Mouse (Mus musculus) Patski (cell line): ENCODE measurements at regions not wholly inside any gene's neighbourhood (a gene's known extent, or its start where the extent isn't known, plus 50 kb on each side); places are given as distances from the start of the nearest gene placed in this dataset.

Source experiments
- ATAC-seq: fragments of 100-300 bp; one replicate; pipeline ENCODE4 v1.8.0; 2021
- CTCF ChIA-PET: fragments of 350-600 bp; sonication (Branson Sonifier 250); formaldehyde crosslinking; loops from one replicate; lab custom pipeline; 2022; ENCODE audit warnings: inconsistent platforms; lab: Charles Lee
- POLR2A ChIA-PET: fragments of 350-600 bp; sonication (Branson Sonifier 250); formaldehyde crosslinking; loops from one replicate; lab custom pipeline; 2022; ENCODE audit warnings: antibody characterized with exemption, inconsistent platforms; lab: Charles Lee
- DNase-seq: peaks from one replicate; pipeline ENCODE4 v3.0.0-alpha.2; 2011; ENCODE audit warnings: low read depth, low spot score
- H3K27me3 ChIP-seq: fragments of 371-371 bp; one replicate; pipeline ENCODE4 v1.5.1; 2021
- CTCF ChIP-seq: fragments of 100-300 bp; IDR thresholded peaks from one replicate; pipeline ENCODE4 v1.5.1; 2021
- in situ Hi-C: fragments of 300-500 bp; cut with MboI; formaldehyde crosslinking; loops from 3 replicates; pipeline ENCODE4 v1.11.1; 2018; ENCODE audit warnings: low pct_unique_long_range_greater_than_20kb, mixed read lengths

DNA sequence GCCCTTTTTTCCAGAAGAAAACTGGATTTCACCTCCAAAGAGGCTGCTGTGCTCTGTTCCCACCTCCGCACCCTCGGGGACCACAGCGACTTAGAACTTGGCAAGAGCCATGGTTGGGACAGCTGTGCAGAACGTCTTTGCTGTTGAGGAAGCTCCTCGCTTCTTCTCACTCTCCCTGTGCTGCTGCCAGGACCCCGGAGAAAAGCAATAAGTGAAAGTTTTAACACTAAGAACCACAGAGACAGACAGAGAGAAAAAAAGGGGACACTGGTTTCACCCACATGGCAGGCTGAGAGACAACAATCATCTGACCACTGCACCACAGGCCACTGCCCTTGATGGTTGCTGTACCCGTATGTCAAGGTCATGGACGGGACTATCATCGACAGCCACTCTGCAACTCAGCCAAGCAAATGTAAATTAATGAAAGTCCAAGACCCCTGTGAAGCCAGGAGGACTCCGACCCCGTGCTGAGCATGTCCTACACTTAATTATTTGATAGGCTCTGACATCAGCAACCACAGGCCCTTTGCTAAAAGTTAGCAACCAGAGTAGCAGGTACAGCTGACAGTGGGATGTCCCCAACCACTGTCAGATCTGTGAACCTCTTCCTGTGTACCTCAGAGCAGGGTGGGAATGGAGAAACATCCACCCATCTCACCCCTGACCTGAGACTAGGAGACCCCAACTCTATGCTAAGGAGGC lies 253.9 kb downstream of the Bcl11b start:
- CTCF ChIA-PET = no interaction called here
- DNase-seq (no peak), ATAC-seq (no peak)
- POLR2A ChIA-PET = no interaction called here
- no peak for TF ChIP-seq CTCF
- in situ Hi-C loops = no loop called here
- no peaks in the 10 kb centered on the region for H3K27me3 ChIP-seq

DNA sequence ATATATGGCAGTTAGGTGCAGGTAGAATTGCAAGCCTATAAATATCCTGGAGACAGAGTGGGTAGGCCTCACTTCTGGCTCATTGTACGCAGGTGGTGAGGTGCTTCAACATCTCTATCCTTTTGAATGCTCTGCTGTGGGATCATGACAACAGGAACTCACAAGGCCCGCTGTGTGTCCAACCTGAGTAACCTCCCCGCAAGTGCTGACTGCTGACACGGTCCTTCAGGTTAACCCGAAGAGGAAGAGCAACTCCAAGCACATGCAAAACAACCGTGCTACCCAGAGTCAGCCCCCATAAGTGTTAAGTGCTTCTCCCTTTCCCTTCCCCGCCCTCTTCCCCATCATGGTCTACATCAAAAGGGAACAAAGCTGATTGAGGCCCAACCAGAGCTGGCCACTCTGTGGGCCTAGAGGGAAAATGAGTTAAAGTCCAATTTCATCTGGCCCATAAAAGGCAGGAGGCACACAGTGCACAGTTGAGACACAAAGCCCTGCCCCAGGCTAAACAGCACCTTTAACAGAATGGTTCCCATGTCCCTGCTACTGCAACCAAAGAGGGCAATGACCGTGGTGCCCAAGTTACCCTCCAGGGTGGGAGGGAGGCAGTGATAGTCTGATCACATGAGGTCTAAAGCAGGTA lies 253.0 kb downstream of the Bcl11b start:
- ChIA-PET POLR2A (no interaction called here), CTCF (no interaction called here)
- in situ Hi-C loops = no loop called here
- ATAC-seq (no peak), DNase-seq (no peak)
- H3K27me3 ChIP-seq = no peaks in the 10 kb centered on the region
- TF ChIP-seq CTCF = no peak

DNA sequence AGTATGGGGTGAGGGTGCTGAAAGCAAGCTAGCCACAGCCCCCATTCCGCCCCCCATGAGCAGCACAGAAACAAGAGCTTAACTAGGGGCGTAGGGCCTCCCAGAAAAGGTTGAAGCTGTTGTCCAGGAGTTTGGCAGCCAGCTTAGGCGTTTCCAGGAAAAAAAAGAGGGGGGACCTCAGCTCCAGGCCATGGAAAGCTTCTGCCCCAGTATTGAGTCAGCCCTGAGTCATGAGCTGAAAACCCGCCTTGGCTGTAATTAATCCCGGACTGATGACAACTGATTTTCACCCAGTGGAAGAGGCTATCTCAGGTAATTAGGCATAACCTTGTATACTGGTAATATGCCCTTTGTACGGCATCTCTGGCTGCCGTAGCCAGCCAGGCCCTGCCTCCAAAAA lies 251.3 kb downstream of the Bcl11b start:
- CTCF ChIA-PET = no interaction called here
- no peak for TF ChIP-seq CTCF
- POLR2A ChIA-PET = no interaction called here
- DNase-seq (peak; percentile 30), ATAC-seq (no peak)
- H3K27me3 ChIP-seq = peaks cover 8% of the 10 kb centered on the region
- in situ Hi-C loops = no loop called here

DNA sequence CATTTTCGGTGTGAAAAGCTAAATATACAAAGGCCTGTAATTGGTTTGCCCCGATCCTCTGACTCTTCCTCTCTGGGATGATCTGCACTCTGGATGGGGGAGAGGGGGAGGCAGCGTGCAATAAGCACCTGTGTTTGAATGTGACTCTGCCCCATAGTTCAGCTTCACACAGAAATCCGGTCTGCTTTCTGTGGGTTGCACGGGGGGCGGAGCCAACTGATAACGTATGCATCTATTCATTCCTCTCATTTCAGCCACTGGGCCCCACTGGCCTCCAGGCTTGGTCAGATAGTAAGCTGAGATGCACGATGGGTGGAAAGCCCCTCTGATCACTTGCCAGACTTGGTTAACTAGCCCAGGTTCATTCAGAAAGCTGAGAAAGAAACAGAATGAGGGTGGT lies 250.8 kb downstream of the Bcl11b start:
- peaks cover 9% of the 10 kb centered on the region for H3K27me3 ChIP-seq
- POLR2A ChIA-PET = no interaction called here
- TF ChIP-seq CTCF = no peak
- ATAC-seq (no peak), DNase-seq (no peak)
- CTCF ChIA-PET = interaction anchor here (0.8 kb wide), 1 partner anchor 20 kb away, joined by 3 read pairs; no protein-coding TSS in a partner anchor
- in situ Hi-C loops = no loop called here

DNA sequence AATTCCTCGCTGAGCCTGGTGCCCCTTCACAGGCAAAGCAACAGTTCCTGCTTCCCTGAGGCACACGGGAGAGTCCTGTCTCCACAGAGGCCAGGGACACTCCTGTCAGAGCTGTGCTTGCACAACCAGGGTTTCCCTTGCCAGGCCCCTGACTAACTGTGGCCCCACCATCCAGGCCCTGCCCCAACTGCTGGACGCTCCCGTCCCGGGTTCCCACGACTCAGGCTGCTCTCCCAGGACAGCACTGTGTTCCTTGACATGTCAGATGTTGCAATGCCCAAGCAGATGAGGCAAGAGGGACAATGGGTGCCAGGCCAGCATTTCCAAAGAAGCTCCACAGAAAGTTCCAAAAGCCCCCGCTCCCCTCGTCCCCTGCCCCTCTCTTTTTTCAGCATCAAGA lies 250.4 kb downstream of the Bcl11b start:
- POLR2A ChIA-PET = no interaction called here
- H3K27me3 ChIP-seq = peaks cover 9% of the 10 kb centered on the region
- ATAC-seq (no peak), DNase-seq (no peak)
- no peak for TF ChIP-seq CTCF
- CTCF ChIA-PET = interaction anchor here (0.8 kb wide), 1 partner anchor 20 kb away, joined by 3 read pairs; no protein-coding TSS in a partner anchor
- in situ Hi-C loops = no loop called here

DNA sequence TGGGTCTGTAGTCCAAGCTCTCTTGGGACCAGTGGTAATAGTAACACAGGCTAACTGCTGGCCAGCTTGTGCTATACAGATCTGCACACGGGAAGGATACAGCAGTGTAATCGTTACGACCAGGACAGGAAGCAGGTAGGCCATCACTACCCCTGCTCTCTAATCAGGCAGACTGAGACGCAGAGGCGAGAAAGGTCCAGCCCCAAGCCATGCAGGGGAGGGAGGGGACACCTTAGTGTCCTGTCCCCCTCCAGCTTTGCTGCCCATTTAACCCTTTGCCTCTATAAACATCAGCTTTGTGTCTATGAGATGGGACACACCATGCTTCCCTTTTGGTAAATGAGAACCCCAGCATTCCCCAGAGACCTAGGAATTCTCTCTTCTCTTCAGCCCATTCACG lies 249.9 kb downstream of the Bcl11b start:
- DNase-seq (no peak), ATAC-seq (no peak)
- CTCF ChIA-PET = interaction anchor here (0.8 kb wide), 1 partner anchor 19 kb away, joined by 3 read pairs; no protein-coding TSS in a partner anchor
- in situ Hi-C loops = no loop called here
- TF ChIP-seq CTCF = no peak
- peaks cover 9% of the 10 kb centered on the region for H3K27me3 ChIP-seq
- POLR2A ChIA-PET = no interaction called here

DNA sequence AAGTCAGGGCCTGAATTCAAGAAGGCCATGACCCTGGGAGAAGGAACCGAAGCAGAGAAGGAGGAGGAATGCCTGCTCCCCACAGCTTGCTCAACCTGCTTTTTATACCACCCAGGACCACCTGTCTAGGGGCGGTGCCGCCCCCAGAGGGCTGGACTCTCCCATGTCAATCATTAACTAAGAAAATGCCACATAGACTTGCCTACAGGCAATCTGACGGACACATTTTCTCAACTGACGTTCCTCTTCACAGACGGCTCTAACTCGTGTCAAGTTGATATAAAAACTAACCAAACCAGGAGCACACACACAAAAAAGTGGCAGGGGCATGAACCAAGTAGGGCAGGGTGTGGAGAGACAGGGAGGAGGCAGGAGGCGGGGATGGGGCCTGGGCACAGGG lies 248.5 kb downstream of the Bcl11b start:
- ATAC-seq (no peak), DNase-seq (no peak)
- ChIA-PET POLR2A (no interaction called here), CTCF (no interaction called here)
- in situ Hi-C loops = no loop called here
- TF ChIP-seq CTCF = no peak
- peaks cover 9% of the 10 kb centered on the region for H3K27me3 ChIP-seq

DNA sequence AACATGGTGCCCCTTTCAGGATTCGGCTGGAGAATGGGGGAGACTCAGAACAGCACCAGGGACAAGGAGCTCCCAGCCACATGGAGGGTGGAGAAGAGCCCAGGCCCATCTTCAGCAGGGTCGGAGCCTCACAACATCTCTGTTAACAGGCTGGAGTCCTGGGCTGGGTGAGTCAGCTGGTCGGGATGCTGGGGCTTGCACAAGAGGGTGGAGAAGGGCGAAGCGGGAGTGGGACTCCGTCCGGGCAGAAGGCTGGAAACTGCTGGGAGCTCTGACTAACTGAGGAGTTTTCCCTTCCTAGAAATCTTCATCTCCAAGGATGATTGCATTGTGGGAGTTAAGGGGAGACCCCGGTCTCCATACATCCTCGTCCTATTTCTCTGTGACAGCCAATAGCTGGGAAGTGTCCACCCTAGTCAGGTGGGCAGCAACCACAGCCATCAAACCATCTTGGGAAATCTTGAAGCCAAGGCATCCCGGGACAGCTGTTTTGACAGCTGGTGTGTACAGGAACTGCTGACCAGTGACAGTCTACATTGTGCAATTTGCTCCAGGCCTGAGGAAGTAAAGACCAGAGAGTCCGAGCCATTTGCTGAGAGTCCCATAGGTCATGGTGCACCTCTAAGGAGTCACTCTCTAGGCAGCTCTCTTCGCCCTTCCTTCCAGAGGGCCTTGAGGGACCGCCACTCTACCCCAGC lies 247.4 kb downstream of the Bcl11b start:
- POLR2A ChIA-PET = interaction anchor here (0.6 kb wide), 1 partner anchor 29 kb away, joined by 3 read pairs; no protein-coding TSS in a partner anchor
- in situ Hi-C loops = no loop called here
- DNase-seq = no peak

DNA sequence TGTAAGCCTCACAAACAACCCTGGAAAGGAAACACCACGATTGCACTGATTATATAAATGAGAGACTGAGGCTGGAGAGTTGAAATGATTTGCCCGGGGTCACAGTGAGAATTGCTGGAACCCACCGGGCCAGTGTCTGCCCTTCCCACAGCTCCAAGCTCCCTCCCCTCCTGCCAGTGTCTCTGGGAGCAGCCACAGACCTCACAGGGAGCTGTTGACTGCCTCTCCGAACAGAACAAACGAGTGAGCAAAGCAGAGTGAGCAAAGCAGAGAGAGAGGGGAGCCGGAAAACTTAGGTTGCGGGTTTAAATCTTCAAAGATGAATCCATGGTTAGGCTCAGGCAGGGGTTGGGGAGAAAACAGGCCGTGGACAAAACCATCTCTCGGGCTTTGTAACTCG lies 246.2 kb downstream of the Bcl11b start:
- H3K27me3 ChIP-seq = peaks cover 9% of the 10 kb centered on the region
- POLR2A ChIA-PET = no interaction called here
- in situ Hi-C loops = no loop called here
- DNase-seq (no peak), ATAC-seq (no peak)
- CTCF ChIA-PET = no interaction called here
- TF ChIP-seq CTCF = no peak

More for the DNA sequence above, 247.4 kb downstream of the Bcl11b start:
- TF ChIP-seq CTCF = no peak
- CTCF ChIA-PET = no interaction called here
- no peak for ATAC-seq
- peaks cover 9% of the 10 kb centered on the region for H3K27me3 ChIP-seq

DNA sequence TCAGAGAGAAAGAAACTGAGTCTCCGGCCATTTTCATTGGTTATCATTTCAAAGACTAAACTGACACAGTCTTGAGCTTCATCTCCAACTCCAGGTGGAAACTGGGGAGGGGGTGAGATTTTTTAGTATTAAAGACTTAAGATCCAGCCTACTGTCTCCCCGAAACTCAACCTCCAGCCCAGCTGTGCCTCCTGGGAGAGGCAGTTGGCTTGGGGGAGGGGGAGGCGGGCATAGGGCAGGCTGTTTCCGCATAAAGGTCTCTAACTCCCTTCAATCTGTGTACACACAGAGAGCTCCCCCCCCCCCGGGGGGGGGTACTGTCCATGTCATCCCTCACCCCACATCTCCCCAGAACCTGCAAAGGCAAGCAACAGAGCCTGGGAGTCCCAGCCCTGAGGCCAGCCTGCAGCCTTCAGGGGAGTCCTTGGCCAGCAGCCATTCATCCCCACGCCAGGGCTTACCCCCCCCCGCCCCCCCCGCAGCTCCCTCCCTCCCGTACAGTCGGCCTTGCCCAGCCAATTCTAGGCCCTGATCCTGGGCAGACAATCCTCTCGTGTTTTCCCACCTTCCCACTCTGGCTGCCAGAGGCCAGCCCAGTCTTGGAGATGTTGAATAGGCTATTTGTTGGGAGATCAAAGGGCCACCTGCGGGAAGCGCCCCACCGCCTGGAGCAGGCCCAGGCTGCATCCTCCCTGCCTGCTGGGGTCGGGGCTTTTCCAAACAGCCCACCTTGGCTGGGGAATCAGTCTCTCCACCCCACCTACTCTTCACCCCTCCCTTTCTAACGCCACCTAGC lies 245.2 kb downstream of the Bcl11b start:
- H3K27me3 ChIP-seq = peaks cover 9% of the 10 kb centered on the region
- no peak for TF ChIP-seq CTCF
- no peak for ATAC-seq
- in situ Hi-C loops = no loop called here
- ChIA-PET CTCF (no interaction called here), POLR2A (no interaction called here)
- DNase-seq = no peak
